Mouse (Mus musculus): ENCODE data around the gene Fblim1.

GRCm38 (mm10) chr4:141605861-141606260, at the start of gene Fblim1:
- TF ChIP-seq POLR2A (IDR thresholded peaks at IDR 0.05; ENCODE audit: extremely low read depth, insufficient read depth, low read length), result no peak
- TF ChIP-seq CTCF (IDR thresholded peaks at IDR 0.05; ENCODE audit: extremely low read depth, insufficient read depth, low read length), result no peak

Measured in cortical plate, adult 2 months (tissue).